Mouse (Mus musculus) embryonic facial prominence, embryonic 10.5 days (tissue): ENCODE results near the gene Gm42420. TPM values are rescaled to one million over a fixed set of nuclear protein-coding genes. Genes with fewer than 3 reads are reported as not detected.

Experiments used
- DNase-seq: peaks from one replicate; pipeline ENCODE4 v3.0.0-alpha.2; 2017; ENCODE audit warnings: low spot score
- H3K27ac ChIP-seq: fragments of 300-500 bp; sonication (generic); replicated peaks from 2 replicates; pipeline ENCODE4 v1.5.1; 2016; ENCODE audit warnings: mild to moderate bottlenecking
- H3K27me3 ChIP-seq: fragments of 300-500 bp; sonication (generic); replicated peaks from 2 replicates; pipeline ENCODE4 v1.6.1; 2016; ENCODE audit warnings: low read depth, mild to moderate bottlenecking; ENCODE audit not compliant: poor library complexity, severe bottlenecking
- H3K36me3 ChIP-seq: fragments of 300-500 bp; sonication (generic); replicated peaks from 2 replicates; pipeline ENCODE4 v1.6.1; 2016; ENCODE audit warnings: mild to moderate bottlenecking, moderate library complexity
- H3K4me1 ChIP-seq: fragments of 300-500 bp; sonication (generic); 2 replicates; pipeline ENCODE4 v1.6.1; 2016
- H3K4me3 ChIP-seq: fragments of 300-500 bp; sonication (generic); 2 replicates; pipeline ENCODE4 v1.5.1; 2016; ENCODE audit warnings: mild to moderate bottlenecking, moderate library complexity
- H3K9me3 ChIP-seq: fragments of 300-500 bp; sonication (generic); 2 replicates; pipeline ENCODE4 v1.6.1; 2016; ENCODE audit warnings: mild to moderate bottlenecking
- WGBS: fragments of 180-500 bp; shearing (Covaris S2); methylation state at CpG from one replicate; pipeline ENCODE4 v1.1.7; 2016; 5-methylcytosine and 5-hydroxymethylcytosine counted together
- polyA plus RNA-seq: library from polyadenylated mRNA; unstranded; fragments of >200 nt; fragmentation: Nextera tagmentation; extraction: Ambion mirVana; gene quantifications from 2 replicates; pipeline ENCODE4 v1.2.1, GENCODE M21; 2016

Gene Gm42420
- polyA plus RNA-seq, 1 experiment from 2014 or later: not detected

DNA sequence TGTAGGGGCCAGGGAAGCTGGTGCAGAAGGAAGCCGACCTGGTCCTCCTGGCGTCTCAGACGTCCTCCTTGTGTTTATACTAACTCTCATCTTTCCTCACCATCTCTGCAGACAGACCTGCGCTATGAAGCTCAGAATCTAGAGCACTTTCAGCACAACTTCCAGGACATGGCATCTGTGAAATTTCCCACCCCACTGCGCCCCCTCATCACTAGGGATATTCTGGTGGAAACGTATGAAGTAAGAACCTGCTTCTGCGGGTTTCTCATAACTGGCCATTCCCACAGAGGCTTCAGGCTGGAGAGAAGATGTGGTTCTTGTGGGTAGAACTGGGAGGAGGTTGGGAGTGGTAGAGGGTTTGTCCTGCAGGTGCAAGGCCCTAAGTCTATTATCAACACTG lies 6.0 kb upstream of the Gm42420 start:
- Histone ChIP-seq H3K4me3 (no peak overlapping the region), H3K9me3 (no peaks in the 10 kb centered on the region), H3K27ac (no peak overlapping the region), H3K27me3 (no peaks in the 10 kb centered on the region), H3K4me1 (peaks cover 7% of the 10 kb centered on the region), H3K36me3 (peaks cover 61% of the 10 kb centered on the region)
- DNase-seq: no peak
- 90% methylated on average over 7 of the region's 7 CpGs for WGBS

DNA sequence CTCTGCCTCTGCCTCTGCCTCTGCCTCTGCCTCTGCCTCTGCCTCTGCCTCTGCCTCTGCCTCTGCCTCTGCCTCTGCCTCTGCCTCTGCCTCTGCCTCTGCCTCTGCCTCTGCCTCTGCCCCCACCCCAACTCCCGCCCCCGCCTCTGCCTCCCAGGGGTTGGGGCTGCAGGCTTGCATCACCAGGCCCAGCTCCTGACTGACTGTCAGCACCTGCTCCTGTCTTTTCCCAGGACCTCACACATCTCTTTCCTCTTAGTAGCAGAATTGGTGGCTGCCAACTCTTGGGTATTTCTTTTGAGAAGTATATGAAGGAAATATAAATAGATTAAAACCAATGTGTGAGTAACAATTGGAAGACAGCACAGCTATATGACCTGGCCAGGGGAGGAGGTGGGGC lies 5.0 kb upstream of the Gm42420 start:
- DNase-seq: no peak
- Histone ChIP-seq H3K9me3 (no peaks in the 10 kb centered on the region), H3K27ac (no peak overlapping the region), H3K36me3 (peaks cover 66% of the 10 kb centered on the region), H3K4me3 (no peak overlapping the region), H3K4me1 (no peaks in the 10 kb centered on the region), H3K27me3 (no peaks in the 10 kb centered on the region)
- 69% methylated on average over 2 of the region's 2 CpGs for WGBS

DNA sequence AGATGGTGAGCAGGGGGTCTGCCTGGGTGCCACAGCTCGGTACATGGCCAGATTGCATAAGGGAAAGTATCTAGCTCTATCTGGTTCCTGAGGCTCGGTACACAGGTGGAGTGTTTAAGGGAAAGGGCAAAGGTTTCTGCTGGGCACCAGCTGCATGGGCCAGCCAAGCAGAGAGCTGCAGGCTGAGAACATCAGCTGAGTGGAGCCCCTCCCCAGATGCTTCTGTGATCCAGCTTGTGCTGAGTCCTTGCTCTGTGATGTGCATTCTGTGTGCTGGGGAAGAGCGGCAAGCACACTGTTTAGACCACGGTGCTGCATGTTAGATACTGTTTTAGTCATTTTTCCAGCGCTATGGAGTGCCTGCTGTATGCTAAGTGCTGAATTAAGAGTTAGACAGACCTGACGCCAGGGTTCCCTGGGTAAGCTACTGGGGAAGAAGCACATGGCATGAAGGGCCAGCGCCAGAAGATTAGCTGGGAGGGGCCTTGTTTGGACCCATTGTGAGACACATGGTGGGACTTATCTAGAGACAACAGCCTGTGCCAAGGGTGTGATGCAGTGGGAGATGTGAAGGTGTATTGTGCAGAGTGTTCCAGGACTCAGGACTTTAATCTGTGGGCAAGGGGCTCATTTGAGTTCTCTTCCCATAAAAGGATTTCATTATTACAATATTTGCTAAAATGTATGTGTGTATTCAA lies 4.3 kb upstream of the Gm42420 start:
- Histone ChIP-seq H3K9me3 (no peaks in the 10 kb centered on the region), H3K36me3 (peaks cover 73% of the 10 kb centered on the region), H3K4me1 (no peaks in the 10 kb centered on the region), H3K4me3 (no peak overlapping the region), H3K27ac (no peak overlapping the region), H3K27me3 (no peaks in the 10 kb centered on the region)
- WGBS: 81% methylated on average over 7 of the region's 7 CpGs
- no peak for DNase-seq

DNA sequence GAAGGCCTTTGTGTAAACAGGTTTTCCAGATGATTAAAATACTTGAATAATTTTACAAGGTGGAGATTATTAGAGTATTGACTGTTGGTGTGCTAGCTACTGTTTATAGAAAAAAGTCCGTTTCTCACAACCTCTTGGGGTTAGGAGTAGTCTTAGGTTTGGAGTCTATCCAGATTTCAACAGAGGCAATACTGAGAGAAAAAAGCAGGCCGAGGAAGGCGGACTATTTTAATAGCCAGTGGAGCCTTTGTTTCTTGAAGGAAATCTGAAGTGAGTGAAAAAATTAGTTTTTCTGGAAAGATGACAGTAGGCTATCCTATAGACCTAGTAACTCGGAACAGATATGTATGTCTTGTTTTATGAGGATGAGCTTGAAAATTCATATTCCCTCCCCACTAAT lies 5.9 kb downstream of the Gm42420 start:
- Histone ChIP-seq H3K36me3 (peaks cover 40% of the 10 kb centered on the region), H3K4me1 (peaks cover 14% of the 10 kb centered on the region), H3K27me3 (no peaks in the 10 kb centered on the region), H3K4me3 (peak overlapping the region; percentile 88), H3K27ac (no peak overlapping the region), H3K9me3 (no peaks in the 10 kb centered on the region)
- WGBS: 90% methylated on average over 4 of the region's 4 CpGs
- DNase-seq: no peak

DNA sequence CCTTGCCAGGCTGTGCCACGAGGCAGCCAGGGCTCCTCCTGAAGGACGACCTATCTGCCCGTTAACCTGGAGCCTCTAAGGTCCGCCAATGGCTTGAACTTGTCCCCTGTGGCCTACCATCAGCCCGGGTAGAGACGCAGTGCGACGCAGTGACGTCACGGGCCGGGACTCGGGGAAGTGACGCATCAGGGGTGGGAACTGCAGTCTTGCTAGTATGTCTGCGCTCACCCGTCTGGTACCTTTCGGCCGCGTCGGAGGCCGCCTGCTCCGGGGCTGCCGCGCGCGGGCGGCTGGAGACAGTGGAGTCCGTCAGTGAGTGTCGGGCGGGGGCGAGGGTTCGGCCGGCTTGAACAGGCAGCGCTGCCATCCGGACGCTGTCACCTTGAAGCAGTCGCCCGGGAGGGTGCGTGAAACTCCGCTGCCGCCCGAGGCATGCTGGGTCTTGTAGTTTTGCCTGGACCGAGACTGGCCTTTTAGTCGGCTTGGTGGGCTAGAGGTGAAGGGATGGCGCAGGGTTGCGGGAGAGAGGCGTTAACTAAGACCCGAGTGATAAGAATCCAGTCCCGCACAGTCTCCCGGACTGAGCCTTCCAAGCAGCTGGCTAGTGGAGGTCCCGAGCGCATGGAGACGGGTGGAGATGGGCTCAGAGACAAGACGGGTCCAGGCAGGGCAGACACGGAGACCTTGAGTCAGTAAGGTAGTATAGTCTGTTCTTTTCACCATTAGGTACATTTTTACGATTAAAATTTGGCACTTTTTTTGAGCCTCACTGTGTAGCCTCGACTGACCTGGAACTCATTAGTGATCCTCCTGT lies 7.1 kb downstream of the Gm42420 start, which contains the start of gene Ndufb2:
Gene Ndufb2 (plus strand): TSS at position 174 of the 814 bp plus-strand sequence.
- H3K4me3 ChIP-seq: peak within 1 kb of the TSS; percentile 88
- no peaks in the 10 kb centered on the region for H3K27me3 ChIP-seq
- H3K36me3 ChIP-seq: peaks cover 40% of the 10 kb centered on the region
- peak; percentile 96 for DNase-seq
- WGBS: under 1% methylated on average over 56 of the region's 56 CpGs
- no peaks in the 10 kb centered on the region for H3K9me3 ChIP-seq
- peaks cover 14% of the 10 kb centered on the region for H3K4me1 ChIP-seq
- H3K27ac ChIP-seq: peak within 1 kb of the TSS; percentile 95

DNA sequence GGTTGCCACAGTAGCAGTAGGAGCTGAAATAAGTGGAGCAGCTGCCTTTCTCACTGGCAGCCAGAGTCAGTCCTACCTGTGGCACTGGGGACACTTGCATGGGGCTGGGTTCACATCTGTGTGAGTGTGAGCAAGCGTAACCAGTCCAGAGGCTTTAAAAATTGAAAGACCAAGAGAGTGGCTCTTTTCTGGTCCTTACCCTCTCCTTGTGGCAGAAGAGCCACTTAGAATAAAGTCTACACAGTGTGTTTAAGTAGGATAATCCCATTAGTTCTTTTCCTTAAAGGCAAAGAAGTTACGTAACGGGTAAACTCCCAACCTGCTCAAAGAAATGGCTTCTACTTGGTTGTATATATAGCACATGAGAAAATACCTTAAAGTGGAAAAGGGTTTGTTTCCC lies 15.3 kb downstream of the Gm42420 start:
- 94% methylated on average over 3 of the region's 3 CpGs for WGBS
- Histone ChIP-seq H3K27ac (no peak overlapping the region), H3K4me3 (no peak overlapping the region), H3K9me3 (no peaks in the 10 kb centered on the region), H3K27me3 (no peaks in the 10 kb centered on the region), H3K36me3 (peaks cover 68% of the 10 kb centered on the region), H3K4me1 (no peaks in the 10 kb centered on the region)
- DNase-seq: no peak

DNA sequence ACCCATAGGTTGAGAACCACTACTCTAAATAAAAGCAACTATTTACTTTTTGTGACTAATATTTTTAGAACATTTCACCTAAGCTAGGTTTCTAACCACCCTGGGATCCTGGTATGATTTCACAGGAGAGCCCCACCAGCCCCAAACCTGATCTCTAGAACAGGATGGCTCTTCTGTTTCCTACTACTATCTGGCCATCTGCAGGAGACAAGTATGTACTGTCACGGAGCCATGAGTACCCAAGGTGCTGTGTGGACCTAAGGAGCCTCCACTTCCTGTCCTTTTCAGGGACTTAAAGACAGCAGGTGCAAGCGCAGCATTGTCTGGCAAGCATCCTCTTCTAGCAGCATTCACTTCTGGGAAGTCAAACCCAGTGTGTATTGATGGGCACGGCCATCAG lies 16.3 kb downstream of the Gm42420 start:
- no peak for DNase-seq
- H3K27ac ChIP-seq: no peak overlapping the region
- peaks cover 61% of the 10 kb centered on the region for H3K36me3 ChIP-seq
- 88% methylated on average over 3 of the region's 3 CpGs for WGBS
- no peaks in the 10 kb centered on the region for H3K9me3 ChIP-seq
- no peaks in the 10 kb centered on the region for H3K27me3 ChIP-seq
- no peaks in the 10 kb centered on the region for H3K4me1 ChIP-seq
- H3K4me3 ChIP-seq: no peak overlapping the region

DNA sequence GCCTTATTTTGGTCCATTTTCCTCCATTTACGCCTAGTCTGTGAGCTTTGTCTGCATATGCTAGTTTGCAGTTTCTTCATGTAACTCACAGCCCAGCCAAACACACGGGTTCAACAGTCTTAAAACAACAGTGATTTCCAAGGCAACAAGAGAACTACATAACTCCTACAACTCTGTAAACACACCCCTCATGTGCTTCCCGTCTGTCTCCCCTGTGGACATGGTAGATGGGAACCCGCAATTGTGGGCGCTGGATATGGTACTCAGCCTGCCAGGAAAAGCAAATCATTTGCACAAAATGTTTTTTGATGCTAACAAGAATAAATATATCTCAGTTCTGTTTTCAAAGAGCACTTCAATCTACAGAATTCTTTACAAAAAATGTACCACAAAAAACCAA lies 19.0 kb downstream of the Gm42420 start:
- Histone ChIP-seq H3K27me3 (no peaks in the 10 kb centered on the region), H3K9me3 (no peaks in the 10 kb centered on the region), H3K27ac (no peak overlapping the region), H3K36me3 (peaks cover 37% of the 10 kb centered on the region), H3K4me1 (no peaks in the 10 kb centered on the region), H3K4me3 (no peak overlapping the region)
- DNase-seq: no peak
- 92% methylated on average over 5 of the region's 5 CpGs for WGBS

DNA sequence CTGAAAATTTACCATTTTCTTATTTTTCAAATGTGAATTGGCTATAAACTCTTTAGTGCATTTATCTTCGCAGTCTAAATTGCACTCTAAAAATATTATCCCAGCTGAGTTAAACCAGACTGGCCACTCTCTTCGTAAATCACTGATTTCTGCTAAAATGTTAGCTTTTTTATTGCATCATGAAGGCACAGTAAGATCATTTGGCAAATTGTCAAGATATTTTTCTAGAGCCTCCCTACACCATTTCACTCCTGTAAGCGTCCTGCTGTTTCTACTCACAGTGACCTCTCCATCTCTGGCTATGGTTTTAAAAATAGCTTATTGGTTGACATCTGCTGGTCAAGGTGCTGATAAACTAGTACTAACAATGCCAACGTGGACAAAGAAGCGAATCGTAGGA lies 20.5 kb downstream of the Gm42420 start:
- Histone ChIP-seq H3K36me3 (peaks cover 34% of the 10 kb centered on the region), H3K27ac (no peak overlapping the region), H3K4me1 (no peaks in the 10 kb centered on the region), H3K27me3 (no peaks in the 10 kb centered on the region), H3K4me3 (no peak overlapping the region), H3K9me3 (no peaks in the 10 kb centered on the region)
- no peak for DNase-seq
- 93% methylated on average over 6 of the region's 6 CpGs for WGBS

DNA sequence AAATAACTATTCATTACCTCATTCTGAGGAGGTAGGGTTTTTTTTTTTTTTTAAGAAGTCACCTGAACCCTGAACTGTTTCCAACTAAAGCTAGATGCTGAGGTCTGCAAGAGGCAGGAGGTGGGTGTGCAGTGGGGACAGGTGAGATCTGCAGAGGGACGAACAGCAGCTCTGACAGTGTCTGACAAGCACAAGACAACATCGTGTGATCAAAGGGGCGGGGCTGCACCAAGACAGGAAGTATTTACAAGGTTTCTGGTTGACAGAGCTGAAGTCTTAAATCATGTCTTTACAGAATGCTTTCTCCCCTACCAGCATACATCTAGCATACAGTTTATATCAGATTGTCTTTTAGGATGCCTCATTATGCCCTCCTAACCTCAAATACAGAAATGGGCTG lies 21.3 kb downstream of the Gm42420 start:
- no peaks in the 10 kb centered on the region for H3K27me3 ChIP-seq

DNA sequence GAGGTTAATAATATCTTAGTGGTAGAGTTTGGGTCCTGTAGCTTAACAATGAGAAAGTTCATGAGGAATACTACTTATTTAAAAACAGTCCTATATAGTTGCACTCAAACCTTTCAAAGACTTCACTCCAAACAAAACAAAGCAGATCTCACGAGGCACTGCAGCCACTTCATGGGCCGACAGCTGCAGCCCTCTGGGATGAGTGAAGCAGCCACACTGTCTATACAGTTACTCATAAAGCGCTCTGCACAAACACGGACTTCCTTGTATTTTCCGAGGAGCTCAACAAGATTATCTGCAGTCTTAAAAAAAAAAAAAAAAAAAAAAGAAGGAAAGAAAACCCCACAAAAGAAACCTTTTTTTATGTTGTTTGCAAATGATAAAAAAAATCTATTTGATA lies 21.8 kb downstream of the Gm42420 start:
- H3K4me3 ChIP-seq: no peak overlapping the region
- peaks cover 34% of the 10 kb centered on the region for H3K36me3 ChIP-seq
- DNase-seq: no peak
- H3K27me3 ChIP-seq: no peaks in the 10 kb centered on the region
- H3K4me1 ChIP-seq: no peaks in the 10 kb centered on the region
- no peak overlapping the region for H3K27ac ChIP-seq
- H3K9me3 ChIP-seq: no peaks in the 10 kb centered on the region
- WGBS: 82% methylated on average over 5 of the region's 5 CpGs

More for the DNA sequence above, 21.3 kb downstream of the Gm42420 start:
- Histone ChIP-seq H3K4me1 (no peaks in the 10 kb centered on the region), H3K27ac (no peak overlapping the region), H3K4me3 (no peak overlapping the region), H3K9me3 (no peaks in the 10 kb centered on the region), H3K36me3 (peaks cover 37% of the 10 kb centered on the region)
- no peak for DNase-seq
- WGBS: 74% methylated on average over 3 of the region's 3 CpGs

DNA sequence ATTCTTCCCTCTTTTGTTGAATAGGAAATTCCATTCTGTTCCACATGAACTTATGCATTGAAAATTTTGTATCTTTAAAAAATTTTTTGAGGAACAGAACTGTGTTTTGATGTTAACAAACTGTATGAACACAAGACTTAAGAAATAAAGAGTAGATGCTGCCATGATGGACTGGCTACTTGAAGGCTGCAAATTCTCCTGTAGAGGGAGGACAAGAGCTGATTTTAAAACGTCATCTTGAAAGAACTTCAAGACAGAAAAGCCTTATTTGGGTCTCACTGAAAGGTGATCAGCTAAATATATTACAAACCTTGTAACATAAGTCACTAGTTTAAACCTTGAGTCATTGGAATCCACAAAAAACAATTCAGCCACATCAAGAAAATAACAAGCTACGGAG lies 24.7 kb downstream of the Gm42420 start:
- H3K36me3 ChIP-seq: peaks cover 39% of the 10 kb centered on the region
- no peaks in the 10 kb centered on the region for H3K27me3 ChIP-seq
- no peak for DNase-seq
- no peaks in the 10 kb centered on the region for H3K9me3 ChIP-seq
- no peaks in the 10 kb centered on the region for H3K4me1 ChIP-seq
- no peak overlapping the region for H3K27ac ChIP-seq
- WGBS: 77% methylated on average over 2 of the region's 2 CpGs
- H3K4me3 ChIP-seq: no peak overlapping the region

DNA sequence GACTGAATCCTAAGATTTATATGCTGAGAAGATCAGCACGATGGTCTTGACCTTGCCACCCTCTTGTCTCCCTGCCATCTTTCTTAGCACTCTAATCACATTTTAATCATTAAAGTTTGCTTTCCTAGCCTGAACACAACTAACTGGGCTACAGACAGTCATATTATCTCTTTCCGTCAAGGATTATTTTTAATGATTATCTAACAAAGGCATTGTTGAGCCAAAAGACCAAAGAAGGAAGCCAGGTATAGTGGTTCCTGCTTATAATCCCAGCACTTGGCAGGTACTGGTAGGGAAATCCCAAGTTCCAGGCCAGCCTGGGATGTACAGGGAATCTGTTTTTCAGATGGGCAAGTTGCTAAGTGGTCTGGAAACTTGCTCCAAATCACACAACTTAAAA lies 25.7 kb downstream of the Gm42420 start:
- no peak overlapping the region for H3K4me3 ChIP-seq
- H3K9me3 ChIP-seq: no peaks in the 10 kb centered on the region
- H3K36me3 ChIP-seq: peaks cover 49% of the 10 kb centered on the region
- DNase-seq: no peak
- no peaks in the 10 kb centered on the region for H3K27me3 ChIP-seq
- H3K4me1 ChIP-seq: no peaks in the 10 kb centered on the region
- no peak overlapping the region for H3K27ac ChIP-seq
- 88% methylated on average over 2 of the region's 2 CpGs for WGBS
